Mouse (Mus musculus) myocyte (in vitro differentiated cells): ENCODE data around the gene Pdia3.

Experiments
- MAX ChIP-seq: IDR thresholded peaks from one replicate; pipeline ENCODE4 v1.6.1; 2011; ENCODE audit warnings: low read depth, mild to moderate bottlenecking, control low read depth
- MYOD1 ChIP-seq, 3 experiments: IDR thresholded peaks; one replicate each; pipeline ENCODE4 v1.6.1; 2011; ENCODE audit warnings: control low read depth in 2 of 3, low read depth in 2 of 3, mild to moderate bottlenecking in 2 of 3, moderate library complexity in 1 of 3; ENCODE audit not compliant: insufficient read length in 2 of 3, control insufficient read depth in 1 of 3
- MYOG ChIP-seq, 3 experiments: IDR thresholded peaks; one replicate each; pipeline ENCODE4 v1.6.1; 2011; ENCODE audit warnings: control low read depth in 2 of 3, low read depth in 2 of 3, mild to moderate bottlenecking in 2 of 3; ENCODE audit not compliant: insufficient read length in 2 of 3, control insufficient read depth in 1 of 3, insufficient read depth in 1 of 3
- POLR2A ChIP-seq: IDR thresholded peaks from one replicate; pipeline ENCODE4 v1.6.1; 2011; ENCODE audit warnings: low read depth, mild to moderate bottlenecking, control low read depth, moderate library complexity; ENCODE audit not compliant: insufficient read length
- REST ChIP-seq: IDR thresholded peaks from one replicate; pipeline ENCODE4 v1.6.1; 2011; ENCODE audit warnings: mild to moderate bottlenecking, control low read depth, moderate library complexity; ENCODE audit not compliant: insufficient read depth, insufficient read length
- USF1 ChIP-seq: IDR thresholded peaks from one replicate; pipeline ENCODE4 v1.6.1; 2011; ENCODE audit warnings: low read depth, mild to moderate bottlenecking, control low read depth, moderate library complexity

GRCm38 (mm10) chr2:121452990-121453389, 39.4 kb downstream of the Pdia3 start, which contains the start of gene Hypk:
- TF ChIP-seq MAX: no peak
- no peak for TF ChIP-seq POLR2A
- TF ChIP-seq MYOG (IDR thresholded peaks at IDR 0.05; ENCODE audit: control insufficient read depth in 1 of 3, insufficient read depth in 1 of 3, insufficient read length in 2 of 3, low read depth in 2 of 3): no peak
- TF ChIP-seq MYOD1 (IDR thresholded peaks at IDR 0.05; ENCODE audit: control insufficient read depth in 1 of 3, insufficient read length in 2 of 3, low read depth in 2 of 3): no peak
- no peak for TF ChIP-seq REST
- TF ChIP-seq USF1: no peak
